Mouse (Mus musculus) kidney, embryonic 14.5 days (tissue): Measurements from ENCODE around the gene Heatr5a. TPM values are rescaled to one million over a fixed set of nuclear protein-coding genes. Genes with fewer than 3 reads are reported as not detected.

Source experiments
- ATAC-seq: fragments of 200-750 bp; cut with Nextera tagmentation; 2 replicates; pipeline ENCODE4 v1.8.0; 2017; ENCODE audit warnings: moderate number of reproducible peaks, mild to moderate bottlenecking, moderate TSS enrichment, moderate library complexity; ENCODE audit not compliant: low FRiP score, low TSS enrichment
- H3K27ac ChIP-seq: fragments of 300-500 bp; sonication (generic); 2 replicates; pipeline ENCODE4 v1.5.1; 2014; ENCODE audit warnings: low read depth, mild to moderate bottlenecking, low read length, moderate library complexity, mixed read lengths
- H3K27me3 ChIP-seq: fragments of 300-500 bp; sonication (generic); 2 replicates; pipeline ENCODE4 v1.6.1; 2014; ENCODE audit warnings: mild to moderate bottlenecking, low read length; ENCODE audit not compliant: control insufficient read depth, insufficient read depth
- H3K36me3 ChIP-seq: fragments of 300-500 bp; sonication (generic); 2 replicates; pipeline ENCODE4 v1.6.1; 2014; ENCODE audit warnings: low read length, mixed read lengths; ENCODE audit not compliant: control insufficient read depth, insufficient read depth
- H3K4me1 ChIP-seq: fragments of 300-500 bp; sonication (generic); 2 replicates; pipeline ENCODE4 v1.6.1; 2014; ENCODE audit warnings: low read length, mixed read lengths; ENCODE audit not compliant: control insufficient read depth, insufficient read depth
- H3K4me2 ChIP-seq: fragments of 300-500 bp; sonication (generic); replicated peaks from 2 replicates; pipeline ENCODE4 v1.6.1; 2014; ENCODE audit warnings: low read depth, mild to moderate bottlenecking, low read length
- H3K4me3 ChIP-seq: fragments of 300-500 bp; sonication (generic); 2 replicates; pipeline ENCODE4 v1.5.1; 2014; ENCODE audit warnings: mild to moderate bottlenecking, low read length
- H3K9ac ChIP-seq: fragments of 300-500 bp; sonication (generic); 2 replicates; pipeline ENCODE4 v1.6.1; 2014; ENCODE audit warnings: low read depth, mild to moderate bottlenecking, low read length, moderate library complexity
- H3K9me3 ChIP-seq: fragments of 300-500 bp; sonication (generic); 2 replicates; pipeline ENCODE4 v1.6.1; 2016; ENCODE audit warnings: low read length; ENCODE audit not compliant: control insufficient read depth
- WGBS: fragments of 180-500 bp; shearing (Covaris S2); extraction: QIAGEN DNeasy Blood & Tissue Kit; methylation state at CpG from one replicate; pipeline ENCODE4 v1.1.7; 2014; 5-methylcytosine and 5-hydroxymethylcytosine counted together
- polyA plus RNA-seq: library from polyadenylated mRNA; unstranded; fragments of >200 nt; fragmentation: Nextera tagmentation; extraction: Ambion mirVana; gene quantifications from 2 replicates; pipeline ENCODE4 v1.2.1, GENCODE M21; 2014

The Heatr5a gene
- polyA plus RNA-seq, 1 experiment from 2014 or later: 14.7 TPM

DNA sequence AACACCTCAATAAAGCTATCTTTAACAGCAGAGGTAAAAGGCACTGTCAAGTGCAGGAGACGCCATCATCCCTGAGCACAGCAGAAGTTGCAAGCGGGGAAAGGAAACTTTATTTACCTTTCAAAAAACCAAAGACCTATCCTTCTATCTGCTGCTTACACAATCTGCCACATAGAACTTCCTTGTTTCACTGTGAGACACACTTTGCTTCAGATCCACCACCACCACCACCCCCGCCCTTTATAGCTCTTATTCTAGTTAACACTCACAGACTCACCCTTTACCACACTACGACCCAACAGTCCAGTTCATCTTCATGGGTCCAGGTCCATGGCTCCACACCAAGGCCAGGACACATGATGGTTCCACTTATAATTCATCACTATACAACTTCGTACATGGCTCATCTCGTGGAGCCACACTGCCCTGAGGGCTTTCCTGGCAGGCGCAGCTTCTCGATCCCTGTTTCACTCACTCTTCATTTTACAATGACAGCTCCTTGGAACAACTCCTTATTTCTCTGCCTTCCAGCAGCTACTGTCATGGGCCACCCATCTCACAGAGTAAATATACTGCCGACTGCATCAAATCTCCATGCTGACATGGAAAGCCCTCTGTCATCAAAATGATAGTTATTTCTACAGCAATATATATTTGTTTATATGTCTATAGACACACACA lies 3.1 kb downstream of the Heatr5a start:
- peaks cover 4% of the 10 kb centered on the region; the same call in 1 of the 2 replicates for H3K4me1 ChIP-seq
- H3K9ac ChIP-seq: no peak overlapping the region
- no peaks in the 10 kb centered on the region for H3K27me3 ChIP-seq
- H3K9me3 ChIP-seq: peaks cover 3% of the 10 kb centered on the region; the same call in 1 of the 2 replicates
- no peak overlapping the region for H3K27ac ChIP-seq
- 85% methylated on average over 9 of the region's 9 CpGs for WGBS
- no peak overlapping the region for H3K4me3 ChIP-seq
- no peak for ATAC-seq
- no peak overlapping the region for H3K4me2 ChIP-seq
- H3K36me3 ChIP-seq: no peaks in the 10 kb centered on the region

DNA sequence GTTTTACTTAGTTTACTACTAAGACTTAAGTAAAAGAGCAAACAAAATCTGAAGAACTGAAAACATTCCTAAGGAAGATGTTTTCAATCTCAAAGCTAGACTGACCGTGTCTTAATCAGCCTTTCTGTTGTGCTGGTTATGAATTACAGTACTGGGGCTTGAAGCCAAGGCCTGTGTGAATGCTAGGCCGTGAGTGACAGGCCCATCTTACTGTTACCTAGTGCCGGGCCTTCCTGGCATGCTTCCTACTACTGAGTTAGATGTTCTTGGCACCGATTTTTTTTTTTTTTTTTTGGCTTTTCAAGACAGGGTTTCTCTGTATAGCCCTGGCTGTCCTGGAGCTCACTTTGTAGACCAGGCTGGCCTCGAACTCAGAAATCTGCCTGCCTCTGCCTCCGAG lies 13.5 kb downstream of the Heatr5a start:
- H3K36me3 ChIP-seq: peaks cover 28% of the 10 kb centered on the region

GRCm38 (mm10) chr12:51952309-51952708 lies 18.8 kb downstream of the Heatr5a start:
- H3K9ac ChIP-seq: no peak overlapping the region
- no peak overlapping the region for H3K4me3 ChIP-seq
- H3K4me1 ChIP-seq: no peaks in the 10 kb centered on the region
- H3K4me2 ChIP-seq: no peak overlapping the region
- peaks cover 60% of the 10 kb centered on the region for H3K36me3 ChIP-seq
- no peak for ATAC-seq
- WGBS: 39% methylated on average over 10 of the region's 10 CpGs
- H3K9me3 ChIP-seq: no peaks in the 10 kb centered on the region
- H3K27ac ChIP-seq: no peak overlapping the region
- no peaks in the 10 kb centered on the region for H3K27me3 ChIP-seq

More for the DNA sequence above, 13.5 kb downstream of the Heatr5a start:
- H3K4me3 ChIP-seq: no peak overlapping the region
- H3K9ac ChIP-seq: no peak overlapping the region
- H3K27me3 ChIP-seq: no peaks in the 10 kb centered on the region
- WGBS: 85% methylated on average over 6 of the region's 6 CpGs
- no peaks in the 10 kb centered on the region for H3K4me1 ChIP-seq
- no peak for ATAC-seq
- no peaks in the 10 kb centered on the region for H3K9me3 ChIP-seq
- no peak overlapping the region for H3K4me2 ChIP-seq
- H3K27ac ChIP-seq: no peak overlapping the region

GRCm38 (mm10) chr12:51947498-51947945 lies 23.6 kb downstream of the Heatr5a start:
- WGBS: 87% methylated on average over 10 of the region's 10 CpGs
- H3K9me3 ChIP-seq: no peaks in the 10 kb centered on the region
- H3K9ac ChIP-seq: no peak overlapping the region
- no peak overlapping the region for H3K27ac ChIP-seq
- H3K27me3 ChIP-seq: no peaks in the 10 kb centered on the region
- no peak overlapping the region for H3K4me2 ChIP-seq
- ATAC-seq: no peak
- no peak overlapping the region for H3K4me3 ChIP-seq
- no peaks in the 10 kb centered on the region for H3K4me1 ChIP-seq
- H3K36me3 ChIP-seq: peaks cover 60% of the 10 kb centered on the region

- no peak for ATAC-seq
- no peaks in the 10 kb centered on the region for H3K4me1 ChIP-seq
- peaks cover 39% of the 10 kb centered on the region for H3K36me3 ChIP-seq
- no peak overlapping the region for H3K9ac ChIP-seq
- no peak overlapping the region for H3K4me2 ChIP-seq
- no peaks in the 10 kb centered on the region for H3K9me3 ChIP-seq
- H3K4me3 ChIP-seq: no peak overlapping the region
- WGBS: 95% methylated on average over 9 of the region's 9 CpGs
- H3K27me3 ChIP-seq: no peaks in the 10 kb centered on the region
- H3K27ac ChIP-seq: no peak overlapping the region
Observed at GRCm38 (mm10) chr12:51945331-51945730, 25.8 kb downstream of the Heatr5a start.

DNA sequence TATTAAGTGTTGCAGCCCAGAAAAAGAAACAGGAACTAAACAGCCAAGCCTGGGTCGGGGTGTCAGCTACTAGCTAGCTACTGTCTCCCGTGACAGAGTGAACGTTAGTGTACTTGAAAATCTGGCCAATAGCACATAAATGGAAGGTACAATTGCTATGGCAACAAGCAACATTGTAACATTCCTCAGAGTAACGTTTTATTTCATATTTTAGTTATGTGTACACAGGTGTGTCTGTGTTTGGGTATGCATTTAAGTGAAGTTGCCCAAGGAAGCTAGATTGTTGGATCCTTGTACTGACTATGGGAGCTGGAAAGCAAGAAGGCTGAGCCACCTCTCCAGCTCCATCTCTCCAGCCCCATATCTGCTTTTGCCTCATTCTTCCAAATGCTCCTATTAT lies 31.3 kb downstream of the Heatr5a start:
- H3K4me3 ChIP-seq: no peak overlapping the region

GRCm38 (mm10) chr12:51937938-51938337 lies 33.2 kb downstream of the Heatr5a start:
- no peaks in the 10 kb centered on the region for H3K27me3 ChIP-seq
- no peak overlapping the region for H3K27ac ChIP-seq
- H3K4me3 ChIP-seq: no peak overlapping the region
- 80% methylated on average over 6 of the region's 6 CpGs for WGBS
- peaks cover 16% of the 10 kb centered on the region for H3K36me3 ChIP-seq
- no peaks in the 10 kb centered on the region for H3K4me1 ChIP-seq
- H3K4me2 ChIP-seq: no peak overlapping the region
- H3K9me3 ChIP-seq: no peaks in the 10 kb centered on the region
- no peak overlapping the region for H3K9ac ChIP-seq
- no peak for ATAC-seq

More for the DNA sequence above, 31.3 kb downstream of the Heatr5a start:
- Histone ChIP-seq H3K27me3 (no peaks in the 10 kb centered on the region), H3K9me3 (no peaks in the 10 kb centered on the region), H3K4me2 (no peak overlapping the region), H3K4me1 (no peaks in the 10 kb centered on the region), H3K27ac (no peak overlapping the region), H3K9ac (no peak overlapping the region), H3K36me3 (peaks cover 19% of the 10 kb centered on the region)
- 80% methylated on average over 4 of the region's 4 CpGs for WGBS
- ATAC-seq: no peak

- H3K27me3 ChIP-seq: no peaks in the 10 kb centered on the region
- no peak overlapping the region for H3K27ac ChIP-seq
- no peak for ATAC-seq
- H3K36me3 ChIP-seq: peaks cover 4% of the 10 kb centered on the region
- H3K4me3 ChIP-seq: no peak overlapping the region
- H3K4me1 ChIP-seq: no peaks in the 10 kb centered on the region
- 95% methylated on average over 2 of the region's 2 CpGs for WGBS
- no peak overlapping the region for H3K4me2 ChIP-seq
- H3K9me3 ChIP-seq: no peaks in the 10 kb centered on the region
- no peak overlapping the region for H3K9ac ChIP-seq
Observed at GRCm38 (mm10) chr12:51929630-51930029, 41.5 kb downstream of the Heatr5a start.

DNA sequence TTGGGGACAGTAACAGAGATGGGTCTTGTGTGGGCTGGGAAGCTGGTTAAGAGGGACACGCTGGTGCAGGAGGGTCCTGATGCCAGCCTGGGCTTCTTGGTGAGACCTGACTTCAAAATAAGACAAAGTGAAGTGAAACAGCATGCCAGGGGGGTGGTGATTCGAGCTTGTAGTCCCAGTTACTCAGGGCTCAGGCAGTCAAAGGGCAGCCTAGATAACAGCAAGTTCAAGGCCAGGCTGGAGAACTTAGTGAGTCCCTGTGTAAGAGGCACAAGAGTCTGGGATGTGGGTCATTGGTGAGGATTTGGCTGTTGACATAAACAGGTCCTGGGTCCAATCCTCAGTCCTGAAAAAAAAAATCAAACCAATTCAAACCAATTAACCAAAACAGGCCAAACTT lies 53.9 kb downstream of the Heatr5a start:
- H3K4me3 ChIP-seq: no peak overlapping the region
- no peak overlapping the region for H3K4me2 ChIP-seq
- H3K9me3 ChIP-seq: no peaks in the 10 kb centered on the region
- H3K4me1 ChIP-seq: no peaks in the 10 kb centered on the region
- no peak overlapping the region for H3K27ac ChIP-seq
- H3K36me3 ChIP-seq: peaks cover 27% of the 10 kb centered on the region
- no peaks in the 10 kb centered on the region for H3K27me3 ChIP-seq
- H3K9ac ChIP-seq: no peak overlapping the region
- WGBS: 84% methylated on average over 2 of the region's 2 CpGs
- no peak for ATAC-seq
